Mouse (Mus musculus): ENCODE data around the gene Gm43518. TPM values are rescaled to one million over a fixed set of nuclear protein-coding genes. Genes with fewer than 3 reads are reported as not detected.

Gm43518 gene
- under 1 TPM in 1 of 2 experiments, not detected in 1; 0.66 TPM for polyA plus RNA-seq (2012; fragmentation: generic; extraction: Trizol)

GRCm38 (mm10) chr5:123927118-123927517, at the start of gene Gm43518:
Gm43518 (plus strand) TSS chr5:123927418.

GRCm38 (mm10) chr5:123879928-123880327, 47.3 kb upstream of the Gm43518 start, which contains the start of gene Hcar1:
Hcar1 (minus strand) TSS chr5:123880020.

GRCm38 (mm10) chr5:123906976-123907630, 20.1 kb upstream of the Gm43518 start, which contains the start of gene Denr:
Denr (plus strand) TSS chr5:123907175.

DNA sequence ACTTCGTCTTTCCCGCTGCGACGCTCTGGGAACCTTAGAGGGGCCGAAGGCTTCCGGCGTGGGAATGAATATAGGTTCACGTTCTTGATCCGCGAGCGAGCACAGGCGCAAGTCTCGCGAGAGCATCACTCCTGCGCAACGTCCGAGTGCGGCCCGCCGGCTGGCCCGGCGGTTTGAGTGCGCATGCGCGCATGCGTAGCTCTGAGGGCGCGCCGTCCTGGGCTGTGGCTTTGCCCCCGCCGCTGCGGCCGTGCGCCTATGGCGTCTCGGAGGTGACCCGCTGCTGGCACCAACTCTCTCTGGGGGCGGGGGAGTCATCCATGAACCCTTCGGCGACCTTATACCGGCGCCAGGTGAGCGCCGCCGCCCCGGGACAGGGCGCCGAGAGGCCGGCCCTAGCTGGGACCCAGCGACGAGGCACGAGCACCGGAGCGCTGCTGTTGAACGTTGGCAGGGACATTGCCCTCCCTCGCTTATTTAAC, 3.3 kb downstream of the Gm43518 start, which contains the start of gene Ccdc62:
Ccdc62 (plus strand) TSS at position 172 of the 482 bp plus-strand sequence.

GRCm38 (mm10) chr5:123973299-123974178, 46.3 kb downstream of the Gm43518 start, which contains the start of gene Hip1r:
Hip1r (plus strand) TSS chr5:123973628.

Other genes starting within 250 kb of the Gm43518 start
- 10 to 100 TPM in 1 of 2 experiments, 1 to 10 TPM in 1; 1.6 to 18.9 TPM for gene Clip1, start 242.8 kb upstream of the Gm43518 start, polyA plus RNA-seq (2012; fragmentation: generic; extraction: Trizol)
- gene Zcchc8, start 206.3 kb upstream of the Gm43518 start, polyA plus RNA-seq (2012; fragmentation: generic; extraction: Trizol) = 10 to 100 TPM in 1 of 2 experiments, 1 to 10 TPM in 1; 2.1 to 18.1 TPM
- 10 to 100 TPM in 1 of 2 experiments, 1 to 10 TPM in 1; 1.8 to 12.9 TPM for gene Rsrc2, start 178.0 kb upstream of the Gm43518 start, polyA plus RNA-seq (2012; fragmentation: generic; extraction: Trizol)
- 1 to 10 TPM; 1.3 to 7.6 TPM for gene Kntc1, start 177.7 kb upstream of the Gm43518 start, polyA plus RNA-seq (2012; fragmentation: generic; extraction: Trizol)
- gene Hcar2, start 61.9 kb upstream of the Gm43518 start, polyA plus RNA-seq (2012; fragmentation: generic; extraction: Trizol) = not detected
- gene Hcar1, start 47.4 kb upstream of the Gm43518 start, polyA plus RNA-seq (2012; fragmentation: generic; extraction: Trizol) = under 1 TPM in 1 of 2 experiments, not detected in 1; 0.40 TPM
- 10 to 100 TPM; 10.1 to 27.1 TPM for gene Denr, start 20.2 kb upstream of the Gm43518 start, polyA plus RNA-seq (2012; fragmentation: generic; extraction: Trizol)
- 1 to 10 TPM; 1.5 to 3.4 TPM for gene Ccdc62, start 3.3 kb downstream of the Gm43518 start, polyA plus RNA-seq (2012; fragmentation: generic; extraction: Trizol)
- gene Hip1r, start 46.2 kb downstream of the Gm43518 start, polyA plus RNA-seq (2012; fragmentation: generic; extraction: Trizol) = 10 to 100 TPM; 10.4 to 10.5 TPM
- 10 to 100 TPM; 22.6 TPM for gene Vps37b, start 104.9 kb downstream of the Gm43518 start, polyA plus RNA-seq (2012; fragmentation: generic; extraction: Trizol)
- 1 to 10 TPM; 2.2 to 3.2 TPM for gene Abcb9, start 168.4 kb downstream of the Gm43518 start, polyA plus RNA-seq (2012; fragmentation: generic; extraction: Trizol)
- gene Ogfod2, start 184.9 kb downstream of the Gm43518 start, polyA plus RNA-seq (2012; fragmentation: generic; extraction: Trizol) = 10 to 100 TPM; 13.7 to 17.9 TPM
- 10 to 100 TPM; 83.0 to 88.9 TPM for gene Arl6ip4, start 188.7 kb downstream of the Gm43518 start, polyA plus RNA-seq (2012; fragmentation: generic; extraction: Trizol)

Measured in C3H10T1/2 (cell line).